Mouse (Mus musculus): ENCODE data around the gene Hadh. TPM values are rescaled to one million over a fixed set of nuclear protein-coding genes. Genes with fewer than 3 reads are reported as not detected.

The Hadh gene
- polyA plus RNA-seq, 1 experiment from 2014 or later = 34.4 TPM

Other genes starting within 250 kb of the Hadh start
- gene Lef1, start 161.6 kb downstream of the Hadh start, polyA plus RNA-seq (2015; fragmentation: Nextera tagmentation; extraction: Ambion mirVana) = 7.7 and 12.3 TPM in 2 replicates
- gene Cyp2u1, start 31.1 kb upstream of the Hadh start, polyA plus RNA-seq (2015; fragmentation: Nextera tagmentation; extraction: Ambion mirVana) = 5.4 and 6.5 TPM in 2 replicates
- 0.85 and 1.1 TPM in 2 replicates for gene Sgms2, start 219.3 kb upstream of the Hadh start, polyA plus RNA-seq (2015; fragmentation: Nextera tagmentation; extraction: Ambion mirVana)

Measured in neural tube, embryonic 13.5 days (tissue).